Mouse (Mus musculus): ENCODE results near the gene Kiz. TPM values are rescaled to one million over a fixed set of nuclear protein-coding genes. Genes with fewer than 3 reads are reported as not detected.

The Kiz gene
- total RNA-seq, 2 experiments from 2014 or later: 24.5 to 25.5 TPM

- no peak for DNase-seq (ENCODE audit: low spot score in 2 of 2)
These were observed 1.2 kb downstream of the Kiz start for GRCm38 (mm10) chr2:146856853-146857252.

GRCm38 (mm10) chr2:146865781-146866180 is 10.1 kb downstream of the Kiz start:
- DNase-seq (ENCODE audit: low spot score in 2 of 2): no peak

GRCm38 (mm10) chr2:146871300-146872269 is 15.9 kb downstream of the Kiz start:
- DNase-seq (ENCODE audit: low spot score in 2 of 2): no peak

- no peak for DNase-seq (ENCODE audit: low spot score in 2 of 2)
These were observed 17.0 kb downstream of the Kiz start for GRCm38 (mm10) chr2:146872697-146873096.

GRCm38 (mm10) chr2:146873881-146874441 is 18.3 kb downstream of the Kiz start:
- no peak for DNase-seq (ENCODE audit: low spot score in 2 of 2)

- DNase-seq (ENCODE audit: low spot score in 2 of 2): no peak
These were observed 21.9 kb downstream of the Kiz start for GRCm38 (mm10) chr2:146877423-146878098.

GRCm38 (mm10) chr2:146881623-146882022 is 26.0 kb downstream of the Kiz start:
- no peak for DNase-seq (ENCODE audit: low spot score in 2 of 2)

- no peak for DNase-seq (ENCODE audit: low spot score in 2 of 2)
These were observed 28.7 kb downstream of the Kiz start for GRCm38 (mm10) chr2:146884291-146884855.

- DNase-seq (ENCODE audit: low spot score in 2 of 2): no peak
These were observed 33.2 kb downstream of the Kiz start for GRCm38 (mm10) chr2:146888786-146889414.

GRCm38 (mm10) chr2:146898977-146899376 is 43.3 kb downstream of the Kiz start:
- DNase-seq (ENCODE audit: low spot score in 2 of 2): no peak

GRCm38 (mm10) chr2:146916085-146916484 is 60.4 kb downstream of the Kiz start:
- no peak for DNase-seq (ENCODE audit: low spot score in 2 of 2)

GRCm38 (mm10) chr2:146917770-146918169 is 62.1 kb downstream of the Kiz start:
- DNase-seq (ENCODE audit: low spot score in 2 of 2): peak; percentile 27 to 78

- no peak for DNase-seq (ENCODE audit: low spot score in 2 of 2)
These were observed 64.9 kb downstream of the Kiz start for GRCm38 (mm10) chr2:146920375-146921160.

- DNase-seq (ENCODE audit: low spot score in 2 of 2): no peak
These were observed 69.6 kb downstream of the Kiz start for GRCm38 (mm10) chr2:146925296-146925695.

- DNase-seq (ENCODE audit: low spot score in 2 of 2): no peak
These were observed 70.2 kb downstream of the Kiz start for GRCm38 (mm10) chr2:146925846-146926245.

- no peak for DNase-seq (ENCODE audit: low spot score in 2 of 2)
These were observed 92.6 kb downstream of the Kiz start for GRCm38 (mm10) chr2:146948223-146948776.

GRCm38 (mm10) chr2:146956366-146956765 is 100.7 kb downstream of the Kiz start:
- DNase-seq (ENCODE audit: low spot score in 2 of 2): no peak

- DNase-seq (ENCODE audit: low spot score in 2 of 2): peak; percentile 14 to 48
These were observed 102.8 kb downstream of the Kiz start for GRCm38 (mm10) chr2:146958398-146958911.

GRCm38 (mm10) chr2:146958951-146959821 is 103.5 kb downstream of the Kiz start:
- peak; percentile 76 to 92 for DNase-seq (ENCODE audit: low spot score in 2 of 2)
